Mouse (Mus musculus): ENCODE results near the gene Timm29.

DNA sequence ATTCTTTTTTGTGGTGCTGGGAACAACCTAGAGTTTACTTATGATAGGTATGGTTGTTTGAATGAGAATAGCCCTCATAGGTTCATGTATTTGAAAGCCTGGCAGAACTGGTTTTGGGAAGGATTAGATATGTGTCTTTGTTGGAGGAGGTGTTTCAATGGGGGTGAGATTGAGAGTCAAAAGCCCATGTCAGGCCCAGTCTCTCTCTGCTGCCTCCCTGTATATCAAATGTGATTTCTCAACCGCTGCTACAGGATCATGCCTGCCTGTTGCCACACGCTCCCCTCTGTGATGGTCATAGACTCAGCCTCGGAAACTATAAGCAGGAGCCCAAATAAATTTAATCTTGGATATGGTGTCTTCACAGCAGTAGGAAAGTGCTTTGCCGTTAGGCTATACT lies 27.7 kb downstream of the Timm29 start:
- no peak for TF ChIP-seq POLR2A (IDR thresholded peaks at IDR 0.05; ENCODE audit: control insufficient read depth, extremely low read depth, insufficient read depth, low read length, poor library complexity)
- no peak for TF ChIP-seq CTCF (IDR thresholded peaks at IDR 0.05; ENCODE audit: borderline replicate concordance, control insufficient read depth, extremely low read depth, insufficient read depth, low read length, poor library complexity)
